Mouse (Mus musculus): ENCODE data around the gene Clec9a. TPM values are rescaled to one million over a fixed set of nuclear protein-coding genes. Genes with fewer than 3 reads are reported as not detected.

The Clec9a gene
- total and polyA plus RNA-seq, 3 experiments, result not detected

DNA sequence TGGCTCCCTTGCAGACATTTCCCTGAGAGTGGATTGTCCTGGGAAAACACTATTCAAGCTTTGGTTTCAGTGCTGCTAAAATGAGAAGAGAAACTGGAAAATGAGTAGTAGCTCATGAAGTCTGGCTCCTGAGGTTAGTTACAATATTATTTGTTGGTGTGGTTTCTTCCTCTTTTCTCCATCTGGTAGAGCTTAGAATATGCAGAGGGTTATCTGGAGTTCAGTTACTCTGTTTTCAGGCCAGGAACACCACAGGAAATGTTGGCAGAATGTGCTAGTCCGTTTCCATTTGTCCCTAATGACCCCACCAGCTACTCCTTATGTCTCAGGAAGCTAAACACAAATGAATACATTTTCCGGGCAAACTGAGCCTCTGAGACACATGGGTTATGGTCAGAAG is 1.3 kb upstream of the Clec9a start:
- Histone ChIP-seq H3K36me3 (ENCODE audit: control insufficient read depth in 1 of 2, insufficient read depth in 2 of 2, low read length in 2 of 2) (peaks cover 0 to 2% of the 10 kb centered on the region in 2 experiments; a peak in 2 of 4 replicates), H3K9ac (ENCODE audit: control insufficient read depth, low read depth, low read length, poor library complexity, severe bottlenecking) (no peak overlapping the region), H3K79me2 (ENCODE audit: control insufficient read depth, insufficient read depth, low read length, poor library complexity) (no peaks in the 10 kb centered on the region), H3K4me3 (ENCODE audit: control insufficient read depth in 1 of 2, insufficient read depth in 1 of 2, low read depth in 2 of 2, low read length in 2 of 2) (no peak overlapping the region), H3K9me3 (replicated peaks; ENCODE audit: insufficient read depth, low read length) (no peaks in the 10 kb centered on the region), H3K4me1 (ENCODE audit: control insufficient read depth in 1 of 2, insufficient read depth in 2 of 2, low read length in 2 of 2) (no peaks in the 10 kb centered on the region), H3K27me3 (ENCODE audit: control insufficient read depth in 1 of 2, insufficient read depth in 2 of 2, low read length in 2 of 2) (no peaks in the 10 kb centered on the region; a peak in 2 of 4 replicates), H3K27ac (ENCODE audit: control insufficient read depth, low read depth, low read length) (no peak overlapping the region)
- DNase-seq (ENCODE audit: low read depth, low spot score), result peak; percentile 35
- TF ChIP-seq POLR2A (IDR thresholded peaks at IDR 0.05; ENCODE audit: control insufficient read depth in 1 of 2, insufficient read depth in 1 of 2, low read depth in 1 of 2, low read length in 2 of 2, poor library complexity in 1 of 2) (no peak), TAL1 (IDR thresholded peaks at IDR 0.05; ENCODE audit: low read length) (no peak), TBP (IDR thresholded peaks at IDR 0.05; ENCODE audit: low read depth, low read length) (no peak), ZKSCAN1 (IDR thresholded peaks at IDR 0.05; ENCODE audit: low read depth, low read length) (no peak)

GRCm38 (mm10) chr6:129414177-129414576 is 5.5 kb downstream of the Clec9a start:
- H3K4me3 ChIP-seq (ENCODE audit: control insufficient read depth in 1 of 2, insufficient read depth in 1 of 2, low read depth in 2 of 2, low read length in 2 of 2), result no peak overlapping the region
- H3K9me3 ChIP-seq (replicated peaks; ENCODE audit: insufficient read depth, low read length), result no peaks in the 10 kb centered on the region
- no peaks in the 10 kb centered on the region for H3K4me1 ChIP-seq (ENCODE audit: control insufficient read depth in 1 of 2, insufficient read depth in 2 of 2, low read length in 2 of 2)
- no peak overlapping the region for H3K27ac ChIP-seq (ENCODE audit: control insufficient read depth, low read depth, low read length)
- H3K27me3 ChIP-seq (ENCODE audit: control insufficient read depth in 1 of 2, insufficient read depth in 2 of 2, low read length in 2 of 2), result peaks cover 4 to 7% of the 10 kb centered on the region in 2 experiments; a peak in 3 of 4 replicates
- H3K9ac ChIP-seq (ENCODE audit: control insufficient read depth, low read depth, low read length, poor library complexity, severe bottlenecking), result no peak overlapping the region
- TF ChIP-seq TCF12 (IDR thresholded peaks at IDR 0.05; ENCODE audit: low read depth, low read length), result no peak
- no peak for TF ChIP-seq CTCF (IDR thresholded peaks at IDR 0.05 in 2 of 3, conservative IDR thresholded peaks at IDR 0.05 in 1 of 3; ENCODE audit: control insufficient read depth in 1 of 3, insufficient read depth in 1 of 3, low read depth in 2 of 3, low read length in 3 of 3, poor library complexity in 1 of 3, severe bottlenecking in 1 of 3)
- no peak for TF ChIP-seq TBP (IDR thresholded peaks at IDR 0.05; ENCODE audit: low read depth, low read length)
- no peak for TF ChIP-seq BHLHE40 (IDR thresholded peaks at IDR 0.05; ENCODE audit: borderline replicate concordance, low read depth, low read length)
- no peak for TF ChIP-seq RCOR1 (IDR thresholded peaks at IDR 0.05; ENCODE audit: low read depth, low read length)
- no peak for TF ChIP-seq NRF1 (IDR thresholded peaks at IDR 0.05; ENCODE audit: insufficient read depth, low read depth, low read length, poor library complexity, severe bottlenecking)
- TF ChIP-seq ZC3H11A (IDR thresholded peaks at IDR 0.05; ENCODE audit: low read depth, low read length), result no peak
- TF ChIP-seq KAT2A (conservative IDR thresholded peaks at IDR 0.05; ENCODE audit: low read depth, low read length), result no peak
- TF ChIP-seq SIN3A (IDR thresholded peaks at IDR 0.05; ENCODE audit: low read length), result no peak
- no peaks in the 10 kb centered on the region for H3K36me3 ChIP-seq (ENCODE audit: control insufficient read depth in 1 of 2, insufficient read depth in 2 of 2, low read length in 2 of 2)
- no peaks in the 10 kb centered on the region for H3K79me2 ChIP-seq (ENCODE audit: control insufficient read depth, insufficient read depth, low read length, poor library complexity)
- DNase-seq (ENCODE audit: low read depth, low spot score), result no peak

- DNase-seq (ENCODE audit: low read depth, low spot score), result no peak
- no peak overlapping the region for H3K27ac ChIP-seq (ENCODE audit: control insufficient read depth, low read depth, low read length)
- TF ChIP-seq CHD1 (IDR thresholded peaks at IDR 0.05; ENCODE audit: low read depth, low read length) (no peak), HCFC1 (IDR thresholded peaks at IDR 0.05; ENCODE audit: low read depth, low read length) (no peak), TAL1 (IDR thresholded peaks at IDR 0.05; ENCODE audit: low read length) (no peak), MXI1 (IDR thresholded peaks at IDR 0.05; ENCODE audit: low read depth, low read length) (no peak), KAT2A (conservative IDR thresholded peaks at IDR 0.05; ENCODE audit: low read depth, low read length) (no peak), MAFK (IDR thresholded peaks at IDR 0.05; ENCODE audit: borderline replicate concordance, low read depth, low read length) (no peak), MAX (IDR thresholded peaks at IDR 0.05; ENCODE audit: low read length) (no peak), MYB (IDR thresholded peaks at IDR 0.05; ENCODE audit: low read depth, low read length) (no peak), CTCF (IDR thresholded peaks at IDR 0.05 in 2 of 3, conservative IDR thresholded peaks at IDR 0.05 in 1 of 3; ENCODE audit: control insufficient read depth in 1 of 3, insufficient read depth in 1 of 3, low read depth in 2 of 3, low read length in 3 of 3, poor library complexity in 1 of 3, severe bottlenecking in 1 of 3) (no peak), ZC3H11A (IDR thresholded peaks at IDR 0.05; ENCODE audit: low read depth, low read length) (no peak), NRF1 (IDR thresholded peaks at IDR 0.05; ENCODE audit: insufficient read depth, low read depth, low read length, poor library complexity, severe bottlenecking) (no peak), POLR2AphosphoS5 (IDR thresholded peaks at IDR 0.05; ENCODE audit: borderline replicate concordance, low read depth, low read length) (no peak), MYC (IDR thresholded peaks at IDR 0.05; ENCODE audit: low read depth, low read length) (no peak), RAD21 (IDR thresholded peaks at IDR 0.05; ENCODE audit: low read depth, low read length) (no peak)
- no peak overlapping the region for H3K4me3 ChIP-seq (ENCODE audit: control insufficient read depth in 1 of 2, insufficient read depth in 1 of 2, low read depth in 2 of 2, low read length in 2 of 2)
- H3K36me3 ChIP-seq (ENCODE audit: control insufficient read depth in 1 of 2, insufficient read depth in 2 of 2, low read length in 2 of 2), result no peaks in the 10 kb centered on the region; a peak in 1 of 4 replicates
- peaks cover 1 to 10% of the 10 kb centered on the region in 2 experiments; a peak in 2 of 4 replicates for H3K27me3 ChIP-seq (ENCODE audit: control insufficient read depth in 1 of 2, insufficient read depth in 2 of 2, low read length in 2 of 2)
- no peak overlapping the region for H3K9ac ChIP-seq (ENCODE audit: control insufficient read depth, low read depth, low read length, poor library complexity, severe bottlenecking)
- no peaks in the 10 kb centered on the region for H3K9me3 ChIP-seq (replicated peaks; ENCODE audit: insufficient read depth, low read length)
- peaks cover 0 to 3% of the 10 kb centered on the region in 2 experiments; a peak in 1 of 4 replicates for H3K4me1 ChIP-seq (ENCODE audit: control insufficient read depth in 1 of 2, insufficient read depth in 2 of 2, low read length in 2 of 2)
- no peaks in the 10 kb centered on the region for H3K79me2 ChIP-seq (ENCODE audit: control insufficient read depth, insufficient read depth, low read length, poor library complexity)
These were observed 13.6 kb downstream of the Clec9a start for GRCm38 (mm10) chr6:129422311-129422710.
